Mouse (Mus musculus) CD4-positive, CD25-positive, alpha-beta regulatory T cell, adult 2 months (primary cell): ENCODE measurements at regions not wholly inside any gene's neighbourhood (a gene's known extent, or its start where the extent isn't known, plus 50 kb on each side); places are given as distances from the start of the nearest gene placed in this dataset.

ENCODE experiments used
- DNase-seq: peaks from one replicate; pipeline ENCODE4 v3.0.0-alpha.2; 2012; ENCODE audit warnings: low read depth, low spot score

DNA sequence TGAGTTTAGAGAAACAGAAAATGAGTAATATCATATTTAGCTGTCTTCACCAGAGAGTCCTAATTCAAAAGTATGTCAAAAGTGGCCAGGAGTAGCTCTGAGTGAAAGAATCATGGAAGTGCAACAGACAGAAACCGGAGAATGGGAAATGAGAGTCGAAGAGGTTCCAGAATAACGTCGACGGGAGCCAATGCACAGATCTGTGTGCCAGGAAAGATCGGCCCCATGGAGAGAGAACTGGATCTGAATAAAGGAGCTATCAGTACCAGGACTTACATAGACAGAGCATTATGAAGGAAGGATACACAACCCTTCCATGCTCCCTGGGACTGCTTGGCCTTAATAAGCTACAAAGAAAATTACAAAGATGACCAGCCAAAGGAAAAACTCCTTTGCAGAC lies 502.1 kb downstream of the Kcnj2 start:
- no peak for DNase-seq

DNA sequence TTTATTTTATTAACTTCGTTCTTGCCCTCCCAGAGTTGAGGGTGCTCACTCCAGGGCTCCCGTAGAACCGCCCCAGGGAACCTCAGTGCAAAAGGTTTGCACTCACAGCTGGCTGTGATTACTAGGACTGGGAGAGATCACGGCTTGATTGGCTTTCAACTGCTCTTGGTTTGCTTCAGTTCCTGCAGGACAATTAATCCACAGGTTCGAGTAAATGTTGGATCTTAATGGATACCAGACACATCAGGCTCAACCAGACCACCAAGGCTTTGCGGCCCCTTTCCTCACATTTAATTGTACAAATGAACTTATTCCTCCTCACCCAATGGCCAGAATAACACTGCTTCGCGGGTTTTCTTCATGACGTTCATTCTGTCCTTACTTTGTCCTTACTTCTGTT lies 502.9 kb downstream of the Kcnj2 start:
- DNase-seq, result no peak

DNA sequence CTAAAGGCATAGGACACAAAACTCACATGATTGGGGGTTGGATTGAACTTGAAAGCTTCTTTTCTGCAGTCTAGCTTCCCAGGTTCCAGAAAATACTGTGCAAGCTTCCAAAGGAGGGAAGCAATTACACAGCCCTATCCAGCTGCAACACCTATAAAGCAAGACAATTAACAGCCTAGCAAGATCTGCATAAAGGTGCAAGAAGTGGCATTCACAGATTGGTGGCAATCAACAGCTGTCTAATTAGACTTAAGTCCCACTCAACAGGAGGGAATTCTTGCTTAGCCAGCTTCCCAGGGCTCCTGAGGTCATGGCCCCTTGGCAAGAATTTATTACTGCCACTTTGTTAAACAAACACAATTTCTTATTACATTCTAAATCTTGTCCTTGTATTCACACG lies 511.9 kb downstream of the Kcnj2 start:
- no peak for DNase-seq

DNA sequence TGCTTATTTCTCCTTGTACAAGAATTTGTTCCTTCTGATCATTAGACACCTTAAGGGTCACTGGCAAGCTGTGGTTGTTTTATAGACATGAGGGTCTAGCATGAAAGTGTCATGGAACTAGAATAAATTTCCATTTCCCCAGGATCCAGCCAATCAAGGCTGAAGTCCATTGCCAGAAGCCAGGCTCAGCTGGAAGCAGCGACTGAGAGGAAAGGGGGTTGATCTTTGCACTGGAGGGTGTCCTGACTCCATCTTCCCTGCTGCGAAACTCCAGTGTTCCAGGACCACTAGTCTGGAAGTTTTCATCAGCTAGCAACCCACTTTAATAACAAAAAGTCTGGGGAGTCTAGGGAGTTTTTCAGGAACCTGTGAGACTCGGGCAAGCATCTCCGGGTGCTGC lies 517.0 kb downstream of the Kcnj2 start:
- DNase-seq, result no peak

DNA sequence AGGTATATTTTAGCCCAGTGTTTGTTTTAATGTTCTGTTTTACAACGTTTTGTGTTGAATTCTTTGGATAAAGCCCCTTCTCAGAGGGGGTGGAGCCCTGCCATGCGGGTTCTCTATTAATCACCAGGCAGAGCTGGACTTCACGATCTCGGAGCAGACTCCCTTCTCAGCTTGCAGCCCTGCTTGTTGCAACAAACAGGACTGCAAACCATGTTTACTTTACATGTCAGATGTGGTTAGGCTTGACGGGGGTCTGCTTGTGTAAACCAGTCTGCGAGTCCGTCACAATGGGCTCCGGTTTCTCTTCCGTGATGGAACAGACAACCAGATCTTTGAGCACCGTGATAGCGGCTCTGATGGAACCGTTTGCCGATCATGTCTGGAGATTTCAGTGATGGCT lies 517.6 kb downstream of the Kcnj2 start:
- DNase-seq, result no peak

DNA sequence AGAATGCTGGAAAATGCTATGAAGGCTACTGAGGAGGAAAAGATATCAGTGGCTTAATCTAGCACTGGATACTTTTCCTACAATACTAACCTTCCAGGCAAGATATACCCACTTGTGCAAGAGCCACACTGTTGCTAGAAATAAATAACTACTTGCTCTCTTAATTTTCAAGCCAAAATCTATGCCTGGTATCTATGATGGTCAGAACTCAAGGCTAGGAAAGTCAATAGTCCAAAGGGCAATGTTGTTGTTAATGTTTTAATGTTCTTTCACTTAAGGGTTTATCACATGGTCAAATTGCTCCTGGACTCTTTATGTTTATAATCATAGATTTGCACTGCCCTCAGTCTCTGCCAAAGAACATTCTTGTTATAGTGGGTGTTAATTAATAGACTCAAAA lies 533.5 kb downstream of the Kcnj2 start:
- DNase-seq, result no peak

DNA sequence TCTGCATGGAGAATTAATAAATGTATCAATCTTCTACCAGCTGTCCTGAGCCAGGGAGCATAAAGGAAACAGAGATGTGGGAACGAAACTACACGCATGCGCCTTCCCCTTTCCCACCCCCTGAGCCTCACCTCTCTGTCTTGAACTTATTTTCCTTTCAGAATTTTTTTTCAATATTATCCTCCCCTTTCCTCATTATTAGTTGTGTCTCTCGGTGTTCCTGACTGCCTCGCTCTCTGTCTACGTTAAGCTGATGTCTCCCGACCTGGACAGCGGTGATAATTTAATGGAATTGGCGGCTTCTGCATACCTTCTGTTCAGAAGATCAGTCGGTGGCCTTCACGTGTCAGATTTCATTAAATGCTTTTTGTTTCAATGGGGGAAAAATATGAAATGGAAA lies 539.2 kb downstream of the Kcnj2 start:
- no peak for DNase-seq

DNA sequence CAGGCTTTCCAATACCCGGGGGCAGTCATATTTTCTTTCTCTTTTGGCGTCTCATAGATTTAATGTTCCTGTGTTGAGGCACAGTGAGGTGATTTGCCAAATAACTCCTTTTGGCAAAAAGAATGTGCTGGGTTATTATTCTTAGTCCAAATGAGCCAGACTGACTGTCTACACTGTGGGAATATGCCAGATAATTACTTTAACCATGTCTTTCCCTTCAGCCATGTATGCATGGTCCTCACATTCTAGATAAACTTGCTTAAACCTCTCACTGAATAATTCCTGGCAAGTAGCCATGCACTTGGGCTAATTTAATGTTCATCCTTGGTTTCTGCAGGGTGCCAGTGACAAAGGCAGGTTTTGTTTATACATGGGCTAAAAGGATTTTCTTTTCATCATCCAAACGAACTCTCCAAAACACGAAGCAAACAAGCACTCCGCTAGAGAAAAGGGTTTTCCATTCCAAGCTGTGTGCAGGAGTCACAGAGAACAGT lies 544.6 kb downstream of the Kcnj2 start:
- DNase-seq, result no peak

DNA sequence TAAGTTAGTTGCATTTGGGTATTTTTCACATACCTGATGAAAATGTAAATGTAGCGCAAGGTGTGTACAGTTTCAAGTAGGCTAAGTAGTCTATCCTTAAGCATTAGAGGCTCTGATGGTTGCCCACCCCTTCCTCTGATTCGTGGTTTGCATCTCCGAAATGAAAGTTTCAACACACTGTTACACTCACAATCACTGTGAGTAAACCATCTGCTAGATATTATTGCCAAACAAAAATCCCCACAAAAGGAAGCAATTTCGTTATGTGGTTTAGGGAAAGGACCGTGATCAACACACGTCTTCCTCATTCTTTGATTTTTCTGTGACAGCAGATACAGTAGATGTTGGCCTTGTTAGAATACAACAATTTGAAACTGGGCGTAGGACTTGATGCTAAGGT lies 577.6 kb downstream of the Kcnj2 start:
- DNase-seq, result no peak

DNA sequence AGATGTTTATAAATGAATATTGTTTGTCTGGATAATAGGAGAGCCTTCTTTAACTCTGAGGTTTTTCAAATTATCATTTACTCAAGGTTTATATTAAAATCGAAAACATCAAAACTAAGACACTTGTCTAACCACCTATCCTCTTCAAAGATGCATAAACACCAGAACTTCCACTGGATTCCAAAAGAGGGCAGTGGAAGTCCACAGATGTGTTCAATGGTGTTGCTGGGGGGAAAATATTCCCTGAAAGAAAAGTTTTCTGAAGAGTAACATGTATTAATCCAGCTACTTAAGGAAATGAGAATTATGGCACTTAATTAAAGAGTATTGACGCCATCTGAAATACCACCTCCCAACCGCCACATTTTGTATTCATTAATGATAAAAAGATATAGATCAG lies 586.9 kb downstream of the Kcnj2 start:
- DNase-seq, result peak; percentile 8

DNA sequence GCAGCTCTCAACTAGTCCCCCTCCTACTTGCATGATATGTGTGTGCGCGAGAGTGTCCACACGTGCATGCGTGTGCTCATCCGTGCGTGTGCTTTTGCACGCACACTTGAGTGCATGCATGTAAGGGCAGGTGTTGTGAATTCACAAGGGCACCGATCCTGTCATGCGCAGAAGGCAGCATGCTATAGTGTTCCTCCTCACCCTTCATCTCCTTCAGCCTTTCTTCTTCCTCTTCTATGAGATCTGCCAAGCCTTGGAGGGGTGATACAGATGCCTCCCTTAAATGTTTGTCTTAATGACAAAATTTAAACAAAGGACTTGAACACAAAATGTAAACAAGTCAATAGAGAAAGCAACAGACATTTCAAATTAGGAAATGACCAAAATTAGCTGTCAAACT lies 591.8 kb downstream of the Kcnj2 start:
- no peak for DNase-seq

DNA sequence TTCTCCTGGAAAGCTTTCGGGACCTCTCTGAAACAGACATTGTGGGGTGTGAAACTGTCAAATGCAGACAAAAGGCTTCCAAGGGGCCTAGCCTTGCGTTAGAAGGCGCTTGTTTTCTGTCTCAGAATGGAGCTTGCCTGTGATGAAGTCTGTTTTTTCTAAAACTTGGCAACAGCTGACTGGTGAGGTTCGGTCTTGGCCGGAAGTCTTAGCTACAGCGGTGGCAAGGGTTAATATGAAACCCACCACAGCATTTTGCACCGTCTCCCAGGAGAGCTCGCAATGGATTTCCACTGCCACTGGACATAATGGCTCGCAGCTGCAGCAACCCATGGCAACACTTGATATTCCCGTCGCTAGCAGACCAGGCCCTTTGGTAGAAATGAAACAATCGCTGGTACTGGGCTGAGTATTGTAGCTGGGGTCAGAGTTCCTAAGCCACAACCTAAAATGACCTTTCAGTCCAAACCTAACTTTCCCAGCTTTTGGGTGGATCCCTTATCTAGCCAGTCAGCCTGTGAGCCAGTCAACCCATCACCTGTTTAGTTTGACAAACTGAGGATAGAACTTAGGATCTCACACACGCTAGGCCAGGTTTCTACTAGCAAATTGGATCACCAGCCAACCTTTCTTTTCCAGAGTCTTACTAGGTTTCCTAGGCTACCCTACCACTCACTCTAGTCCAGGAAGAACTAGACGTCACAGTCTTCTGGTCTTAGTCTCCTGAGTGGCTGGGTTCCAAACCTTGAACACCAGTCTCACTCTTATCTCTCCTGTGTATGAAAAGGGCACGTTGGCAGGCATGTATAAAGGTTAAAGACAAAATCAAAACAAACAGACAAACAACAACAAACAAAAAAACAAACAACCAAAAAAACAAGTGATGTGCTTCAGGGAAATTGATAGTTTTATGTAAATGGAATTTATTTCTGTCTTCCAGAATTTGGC lies 592.7 kb downstream of the Kcnj2 start:
- DNase-seq, result no peak

DNA sequence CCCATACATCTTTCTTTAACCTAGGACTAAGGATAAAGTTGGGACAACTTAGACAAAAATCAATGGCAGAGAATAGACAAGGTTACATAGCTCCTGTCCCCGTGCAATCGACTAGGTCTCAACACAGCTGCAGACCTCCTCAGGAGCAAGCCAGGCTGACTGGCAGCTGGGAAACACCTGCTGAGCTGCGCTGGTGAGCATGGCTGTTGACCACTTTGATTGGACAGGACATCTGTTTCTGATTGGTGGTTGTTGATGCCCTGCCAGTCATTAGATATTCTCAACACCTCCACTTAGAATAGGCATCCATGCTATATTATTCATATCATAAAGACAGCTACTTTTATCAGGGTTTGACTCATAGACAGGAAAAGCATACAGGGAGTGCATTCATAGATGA lies 597.3 kb downstream of the Kcnj2 start:
- DNase-seq, result no peak

DNA sequence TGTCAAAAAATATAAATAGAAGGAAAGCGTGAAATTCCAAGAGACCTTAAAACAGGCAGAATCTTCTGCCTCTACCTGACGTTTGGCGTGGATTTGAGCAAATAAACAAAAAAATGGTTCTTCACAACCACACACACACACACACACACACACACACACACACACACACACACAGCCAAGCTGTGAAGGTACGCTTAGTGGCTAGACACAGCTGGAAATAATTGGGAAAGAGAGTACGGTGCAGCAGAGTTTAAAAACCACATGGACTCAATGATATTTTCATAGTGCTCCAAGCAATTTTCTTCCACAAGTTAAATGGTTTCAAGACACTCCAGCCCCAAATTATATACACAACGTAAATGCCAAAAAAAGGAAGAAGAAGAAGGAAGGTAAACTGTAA lies 600.4 kb downstream of the Kcnj2 start:
- DNase-seq, result no peak

DNA sequence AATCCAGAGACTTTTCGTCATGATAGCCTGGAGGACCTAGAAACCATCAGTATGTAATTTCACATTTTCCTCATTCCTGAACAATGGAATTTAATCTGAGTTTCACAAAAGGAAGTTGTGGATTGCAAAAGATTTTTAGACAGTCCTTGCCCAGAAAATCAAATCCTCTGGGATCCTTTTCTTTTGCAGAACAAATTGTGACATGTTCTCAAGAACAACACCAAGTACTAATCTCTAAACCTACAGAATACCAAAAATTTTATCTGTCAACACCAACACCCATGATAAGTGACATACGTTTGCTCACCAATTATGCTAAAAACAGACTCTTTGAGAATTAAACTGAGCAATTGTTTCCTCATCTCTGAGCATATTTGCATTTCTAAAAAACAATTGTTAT lies 605.9 kb downstream of the Kcnj2 start:
- no peak for DNase-seq

DNA sequence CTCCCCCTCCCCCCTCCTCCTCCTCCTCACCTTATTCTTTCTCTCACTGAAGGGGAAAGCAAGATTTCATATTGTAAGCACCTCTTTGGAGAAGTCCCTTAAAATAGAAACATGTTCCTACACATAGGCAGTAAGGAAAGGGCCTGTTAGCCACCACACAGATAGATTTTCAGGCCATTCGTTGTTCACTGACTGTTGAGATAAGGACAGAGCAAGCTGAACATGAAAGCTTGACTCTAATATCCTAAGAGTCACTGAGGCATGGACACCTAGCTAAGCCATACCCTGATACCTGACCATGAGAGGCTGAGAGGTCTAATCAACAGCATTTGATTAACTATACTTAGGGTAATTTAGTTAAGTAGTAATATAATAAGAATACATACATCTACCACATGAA lies 609.7 kb downstream of the Kcnj2 start:
- DNase-seq, result no peak

DNA sequence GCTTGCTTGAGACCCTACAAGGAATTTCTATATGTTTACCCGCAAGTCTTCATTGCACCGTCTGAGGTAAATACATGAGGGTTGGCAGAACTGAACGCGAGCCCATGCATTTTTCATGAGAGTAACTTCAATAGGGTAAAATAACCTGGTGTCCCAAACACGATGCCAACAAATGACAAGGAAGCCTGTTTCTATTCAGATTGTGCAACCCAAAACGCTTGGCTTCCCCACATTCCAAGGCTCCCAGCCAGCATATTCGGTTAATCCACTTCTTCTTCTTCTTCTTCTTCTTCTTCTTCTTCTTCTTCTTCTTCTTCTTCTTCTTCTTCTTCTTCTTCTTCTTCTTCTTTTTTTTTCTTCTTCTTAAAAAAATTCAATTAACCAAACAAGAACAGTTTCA lies 616.4 kb downstream of the Kcnj2 start:
- DNase-seq, result no peak

DNA sequence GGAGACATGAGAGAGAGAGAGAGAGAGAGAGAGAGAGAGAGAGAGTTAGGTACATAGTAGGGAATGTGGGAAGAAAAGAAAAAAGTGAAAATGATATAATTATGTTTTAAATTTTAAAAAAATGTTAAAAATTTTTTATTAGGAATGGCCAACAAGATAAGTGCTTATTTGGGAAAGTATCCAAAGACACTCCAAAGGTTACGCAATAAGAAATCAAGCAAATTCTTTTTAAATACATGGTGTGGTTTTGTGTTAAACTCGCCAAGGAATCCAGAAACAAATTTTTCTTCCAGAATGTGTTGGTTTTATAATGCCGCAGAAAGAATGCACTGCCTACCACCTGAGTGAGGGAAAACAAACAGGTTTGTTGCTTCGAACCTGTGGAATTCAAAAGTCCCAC lies 617.9 kb downstream of the Kcnj2 start:
- DNase-seq, result no peak

DNA sequence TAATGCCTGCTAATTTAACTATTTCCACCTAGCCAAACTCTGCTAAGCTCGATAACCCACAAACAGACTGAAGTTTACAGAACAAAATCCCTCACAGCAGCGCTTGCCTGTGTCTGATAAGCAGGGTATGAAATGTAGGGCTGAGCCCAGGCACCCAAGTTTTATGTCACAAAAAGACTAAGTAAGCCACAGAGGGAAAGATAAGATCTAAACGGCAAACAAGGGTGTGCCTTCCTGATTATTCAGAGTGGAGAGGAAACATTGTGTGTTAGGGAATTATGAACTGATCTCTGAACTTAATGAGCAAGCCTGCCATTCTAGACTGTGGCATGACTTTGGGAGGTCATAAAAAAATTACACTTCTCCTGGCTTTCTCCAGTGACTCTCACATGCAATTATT lies 621.8 kb downstream of the Kcnj2 start:
- no peak for DNase-seq

DNA sequence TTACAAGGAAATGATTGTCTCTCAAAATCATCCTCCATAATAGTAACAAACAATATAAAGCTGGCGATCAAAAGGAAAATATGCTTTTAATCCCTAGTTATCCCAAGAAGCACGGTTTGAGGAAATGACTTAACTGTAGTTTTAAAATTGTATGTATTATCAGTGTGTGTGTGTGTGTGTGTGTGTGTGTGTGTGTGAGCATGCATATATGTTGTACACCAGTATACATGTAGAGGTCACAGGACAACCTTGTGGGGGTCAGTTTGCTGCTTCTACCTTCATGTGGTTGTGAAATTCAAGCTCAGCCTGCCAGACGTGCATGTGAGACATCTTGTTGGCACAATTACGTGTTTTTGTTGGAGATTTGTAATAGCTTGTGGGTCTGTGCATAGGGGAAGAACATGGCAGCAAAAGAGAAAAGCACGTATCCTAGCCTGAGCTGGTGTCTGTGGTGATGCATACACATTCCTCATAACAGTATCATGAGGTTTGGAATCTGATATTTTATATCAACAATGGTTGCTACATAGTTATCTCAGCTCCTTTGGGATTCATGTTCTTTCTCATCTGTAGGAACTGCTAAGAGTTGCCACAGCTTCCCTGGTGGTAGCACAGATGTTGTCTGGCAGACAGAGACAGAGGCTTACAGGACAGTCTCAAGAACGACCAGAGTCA lies 622.4 kb downstream of the Kcnj2 start:
- no peak for DNase-seq

DNA sequence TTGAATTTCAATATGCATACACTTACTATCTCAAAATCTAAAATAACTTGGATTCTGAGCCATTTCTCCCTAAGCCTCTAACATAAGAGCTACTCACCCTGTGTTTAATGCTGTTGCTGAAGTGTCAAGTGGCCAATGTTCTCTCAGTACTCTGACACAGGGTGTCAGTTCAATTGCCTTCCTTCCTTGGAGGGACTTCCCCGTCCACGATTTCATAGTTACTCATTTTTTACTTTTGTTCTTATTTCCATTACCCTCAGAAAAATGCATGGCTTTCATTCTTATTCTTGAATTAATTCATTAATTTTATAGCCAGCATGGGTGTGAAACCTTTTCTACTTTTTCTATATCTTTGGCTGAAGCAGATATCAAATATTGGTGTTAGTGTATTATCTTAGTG lies 623.9 kb downstream of the Kcnj2 start:
- no peak for DNase-seq

DNA sequence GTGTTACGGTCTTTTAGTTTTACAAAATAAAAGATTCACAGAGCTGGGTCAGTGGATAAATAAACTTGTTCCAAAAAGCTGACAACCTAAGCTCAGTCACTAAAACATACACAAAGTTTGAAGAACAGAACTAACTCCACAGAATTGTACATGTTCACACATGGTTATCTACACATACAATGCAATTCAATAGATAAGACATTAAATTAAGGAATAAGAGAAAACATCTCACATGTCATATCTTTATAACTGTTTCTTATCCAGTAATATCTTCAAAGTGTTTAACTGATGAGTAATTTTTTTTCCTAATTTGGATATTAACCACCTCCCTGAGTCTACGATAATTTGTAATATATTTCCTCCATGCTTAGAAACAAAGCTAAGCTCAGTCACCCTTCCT lies 625.5 kb downstream of the Kcnj2 start:
- DNase-seq, result no peak

DNA sequence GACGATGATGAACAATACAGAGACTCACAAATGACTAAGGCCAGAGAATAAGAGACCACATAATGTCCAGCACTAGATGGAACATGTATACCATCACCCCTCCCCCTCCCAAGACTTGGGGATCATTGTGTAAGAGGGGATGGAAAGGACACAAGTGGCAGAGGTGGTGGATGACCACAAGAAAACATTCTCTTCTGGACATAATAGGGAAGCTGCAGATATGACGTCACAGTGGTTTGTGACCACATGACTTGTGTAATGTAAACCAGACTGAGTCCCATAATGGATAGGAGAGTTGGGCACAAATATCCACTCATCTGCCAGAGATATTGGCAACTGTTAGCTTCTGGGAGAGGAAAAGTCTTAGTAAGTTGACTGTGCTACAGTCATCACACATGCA lies 630.7 kb downstream of the Kcnj2 start:
- no peak for DNase-seq
